Mouse (Mus musculus): ENCODE data around the gene Dzip1l. TPM values are rescaled to one million over a fixed set of nuclear protein-coding genes. Genes with fewer than 3 reads are reported as not detected.

The Dzip1l gene
- polyA plus RNA-seq, 1 experiment: 13.5 TPM

DNA sequence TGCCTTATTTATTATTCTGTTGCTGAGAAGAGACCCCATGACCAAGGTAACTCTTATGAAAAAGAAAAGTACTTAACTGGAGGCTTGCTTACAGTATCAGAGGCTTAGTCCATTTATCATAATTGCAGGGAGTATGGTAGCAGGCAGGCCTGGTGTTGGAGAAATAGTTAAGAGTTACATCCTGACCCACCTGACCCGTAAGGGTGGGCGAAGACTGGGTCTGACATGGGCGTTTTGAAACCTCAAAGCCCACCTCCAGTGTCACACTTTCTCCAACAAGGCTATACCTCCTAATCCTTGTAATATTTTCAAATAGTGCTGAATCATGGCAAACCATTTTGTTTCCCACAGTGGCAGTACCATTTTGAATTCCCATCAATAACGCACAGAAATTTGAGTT, 715 bp upstream of the Dzip1l start:
- Histone ChIP-seq H3K4me3 (ENCODE audit: low read depth, low read length) (no peak overlapping the region), H3K27ac (ENCODE audit: insufficient read depth, low read length) (no peak overlapping the region), H3K4me1 (ENCODE audit: control insufficient read depth, insufficient read depth, low read length) (no peaks in the 10 kb centered on the region), H3K36me3 (ENCODE audit: control insufficient read depth, insufficient read depth, low read length, poor library complexity, severe bottlenecking) (no peaks in the 10 kb centered on the region), H3K9me3 (replicated peaks; ENCODE audit: control insufficient read depth, insufficient read depth, low read length, poor library complexity, severe bottlenecking) (no peaks in the 10 kb centered on the region), H3K9ac (ENCODE audit: low read depth, poor library complexity, severe bottlenecking) (no peak overlapping the region), H3K27me3 (ENCODE audit: control insufficient read depth, insufficient read depth, low read length, poor library complexity, severe bottlenecking) (no peaks in the 10 kb centered on the region)
- no peak for TF ChIP-seq CTCF (IDR thresholded peaks at IDR 0.05; ENCODE audit: low read depth, low read length)
- TF ChIP-seq EP300 (IDR thresholded peaks at IDR 0.05; ENCODE audit: insufficient read depth, low read depth, low read length): no peak
- TF ChIP-seq POLR2A (IDR thresholded peaks at IDR 0.05; ENCODE audit: insufficient read depth, low read length): no peak

DNA sequence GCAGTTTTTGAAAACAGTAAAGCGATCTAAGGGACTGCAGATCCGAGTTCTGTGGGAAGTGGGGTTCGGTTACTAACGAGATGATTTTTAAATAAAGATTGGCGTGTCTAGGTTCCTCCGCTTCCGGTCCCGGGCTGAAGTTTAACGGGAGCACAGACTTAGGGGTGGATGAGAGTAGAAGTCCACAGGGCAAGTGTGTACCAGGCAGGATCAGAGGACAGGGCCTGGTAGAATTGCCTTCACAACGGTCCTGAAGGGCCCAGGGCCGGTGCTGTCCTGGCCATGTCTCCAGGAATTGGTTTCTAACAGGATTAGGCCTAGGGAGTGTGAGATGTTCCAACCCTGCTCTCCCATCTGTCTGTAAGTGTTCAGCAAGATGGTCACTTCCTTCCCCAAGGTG, 775 bp downstream of the Dzip1l start:
- H3K9ac ChIP-seq (ENCODE audit: low read depth, poor library complexity, severe bottlenecking): peak overlapping the region; percentile 84
- no peaks in the 10 kb centered on the region for H3K36me3 ChIP-seq (ENCODE audit: control insufficient read depth, insufficient read depth, low read length, poor library complexity, severe bottlenecking)
- no peaks in the 10 kb centered on the region for H3K9me3 ChIP-seq (replicated peaks; ENCODE audit: control insufficient read depth, insufficient read depth, low read length, poor library complexity, severe bottlenecking)
- H3K4me1 ChIP-seq (ENCODE audit: control insufficient read depth, insufficient read depth, low read length): no peaks in the 10 kb centered on the region
- no peak overlapping the region for H3K27ac ChIP-seq (ENCODE audit: insufficient read depth, low read length)
- no peak for TF ChIP-seq POLR2A (IDR thresholded peaks at IDR 0.05; ENCODE audit: insufficient read depth, low read length)
- TF ChIP-seq EP300 (IDR thresholded peaks at IDR 0.05; ENCODE audit: insufficient read depth, low read depth, low read length): no peak
- no peak for TF ChIP-seq CTCF (IDR thresholded peaks at IDR 0.05; ENCODE audit: low read depth, low read length)
- no peaks in the 10 kb centered on the region for H3K27me3 ChIP-seq (ENCODE audit: control insufficient read depth, insufficient read depth, low read length, poor library complexity, severe bottlenecking)
- H3K4me3 ChIP-seq (ENCODE audit: low read depth, low read length): peak overlapping the region; percentile 90

DNA sequence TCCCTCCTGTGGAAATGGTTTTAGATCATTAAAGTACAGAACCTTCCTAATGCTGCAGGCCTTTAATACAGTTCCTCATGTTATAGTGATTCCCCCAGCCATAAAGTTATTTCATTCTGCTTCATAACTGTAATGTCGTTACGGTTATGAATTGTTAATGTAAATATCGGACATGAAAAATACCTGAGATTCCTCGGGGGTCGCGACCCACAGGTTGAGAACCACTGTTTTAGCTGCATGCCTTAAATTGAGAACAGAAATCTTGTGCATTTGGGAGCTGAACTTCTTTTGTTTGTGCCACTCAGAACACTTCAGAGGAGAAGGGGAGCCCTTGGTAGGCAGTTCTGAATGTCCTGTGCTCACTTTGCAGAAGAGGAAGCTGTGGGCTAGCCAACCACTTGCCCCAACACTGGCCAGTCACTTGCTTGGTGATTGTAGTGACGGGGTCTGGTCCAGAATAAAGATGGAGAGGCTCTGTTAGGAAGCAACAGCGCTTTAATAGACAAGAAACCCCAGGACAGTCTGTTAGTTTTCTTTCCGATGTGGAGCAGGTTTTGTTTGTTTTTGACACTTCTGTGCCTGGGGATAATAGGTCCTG, 1.3 kb downstream of the Dzip1l start:
- Histone ChIP-seq H3K9ac (ENCODE audit: low read depth, poor library complexity, severe bottlenecking) (peak overlapping the region; percentile 84), H3K4me1 (ENCODE audit: control insufficient read depth, insufficient read depth, low read length) (no peaks in the 10 kb centered on the region), H3K9me3 (replicated peaks; ENCODE audit: control insufficient read depth, insufficient read depth, low read length, poor library complexity, severe bottlenecking) (no peaks in the 10 kb centered on the region), H3K4me3 (ENCODE audit: low read depth, low read length) (peak overlapping the region; percentile 90), H3K27ac (ENCODE audit: insufficient read depth, low read length) (no peak overlapping the region), H3K27me3 (ENCODE audit: control insufficient read depth, insufficient read depth, low read length, poor library complexity, severe bottlenecking) (no peaks in the 10 kb centered on the region), H3K36me3 (ENCODE audit: control insufficient read depth, insufficient read depth, low read length, poor library complexity, severe bottlenecking) (no peaks in the 10 kb centered on the region)
- TF ChIP-seq EP300 (IDR thresholded peaks at IDR 0.05; ENCODE audit: insufficient read depth, low read depth, low read length) (no peak), CTCF (IDR thresholded peaks at IDR 0.05; ENCODE audit: low read depth, low read length) (no peak), POLR2A (IDR thresholded peaks at IDR 0.05; ENCODE audit: insufficient read depth, low read length) (no peak)

DNA sequence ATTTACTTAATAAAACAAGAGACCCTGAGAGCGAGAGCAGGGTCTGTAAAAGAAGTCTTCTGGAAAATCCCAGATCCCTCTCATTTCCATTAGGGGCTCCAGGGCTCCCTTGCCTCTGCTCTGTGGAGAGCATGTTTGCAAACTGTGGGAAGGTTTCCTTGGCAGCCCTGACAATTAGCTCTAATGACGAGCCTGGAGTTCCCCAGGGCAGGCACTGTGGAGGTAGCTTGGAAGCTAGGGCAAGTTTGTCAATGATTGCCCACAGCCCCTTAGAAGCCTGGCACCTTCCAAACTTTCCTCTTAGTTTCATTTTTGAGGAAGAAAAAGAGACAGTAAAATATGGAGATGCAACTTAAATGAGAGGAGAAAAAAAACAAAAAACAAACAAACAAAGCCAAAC, 2.5 kb downstream of the Dzip1l start:
- H3K4me3 ChIP-seq (ENCODE audit: low read depth, low read length): no peak overlapping the region
- H3K9ac ChIP-seq (ENCODE audit: low read depth, poor library complexity, severe bottlenecking): no peak overlapping the region
- H3K4me1 ChIP-seq (ENCODE audit: control insufficient read depth, insufficient read depth, low read length): no peaks in the 10 kb centered on the region
- H3K27ac ChIP-seq (ENCODE audit: insufficient read depth, low read length): no peak overlapping the region
- no peaks in the 10 kb centered on the region for H3K27me3 ChIP-seq (ENCODE audit: control insufficient read depth, insufficient read depth, low read length, poor library complexity, severe bottlenecking)
- H3K9me3 ChIP-seq (replicated peaks; ENCODE audit: control insufficient read depth, insufficient read depth, low read length, poor library complexity, severe bottlenecking): no peaks in the 10 kb centered on the region
- H3K36me3 ChIP-seq (ENCODE audit: control insufficient read depth, insufficient read depth, low read length, poor library complexity, severe bottlenecking): no peaks in the 10 kb centered on the region
- TF ChIP-seq CTCF (IDR thresholded peaks at IDR 0.05; ENCODE audit: low read depth, low read length) (no peak), EP300 (IDR thresholded peaks at IDR 0.05; ENCODE audit: insufficient read depth, low read depth, low read length) (no peak), POLR2A (IDR thresholded peaks at IDR 0.05; ENCODE audit: insufficient read depth, low read length) (no peak)

DNA sequence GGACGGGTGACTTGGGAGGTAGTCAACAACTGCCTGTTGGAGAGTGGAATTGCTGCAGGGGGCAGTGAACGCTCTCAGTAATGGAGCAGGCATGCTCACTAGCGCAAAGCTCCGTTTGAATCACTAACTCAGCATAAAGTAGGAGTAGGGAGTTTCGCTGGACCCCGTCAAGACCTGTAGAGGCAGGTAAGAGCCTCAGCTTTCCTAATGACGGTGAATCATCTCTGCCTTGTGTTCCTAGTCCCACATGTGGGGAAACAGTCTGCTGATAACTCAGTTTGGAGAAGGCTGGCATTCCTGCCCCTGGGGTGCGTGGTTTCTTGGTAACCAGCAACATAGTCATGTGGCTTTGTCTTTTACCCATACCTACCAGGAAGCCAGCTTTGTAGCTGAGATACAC, 3.0 kb downstream of the Dzip1l start:
- Histone ChIP-seq H3K27ac (ENCODE audit: insufficient read depth, low read length) (no peak overlapping the region), H3K27me3 (ENCODE audit: control insufficient read depth, insufficient read depth, low read length, poor library complexity, severe bottlenecking) (no peaks in the 10 kb centered on the region), H3K9me3 (replicated peaks; ENCODE audit: control insufficient read depth, insufficient read depth, low read length, poor library complexity, severe bottlenecking) (no peaks in the 10 kb centered on the region), H3K36me3 (ENCODE audit: control insufficient read depth, insufficient read depth, low read length, poor library complexity, severe bottlenecking) (no peaks in the 10 kb centered on the region), H3K9ac (ENCODE audit: low read depth, poor library complexity, severe bottlenecking) (no peak overlapping the region), H3K4me1 (ENCODE audit: control insufficient read depth, insufficient read depth, low read length) (no peaks in the 10 kb centered on the region), H3K4me3 (ENCODE audit: low read depth, low read length) (no peak overlapping the region)
- TF ChIP-seq EP300 (IDR thresholded peaks at IDR 0.05; ENCODE audit: insufficient read depth, low read depth, low read length) (no peak), POLR2A (IDR thresholded peaks at IDR 0.05; ENCODE audit: insufficient read depth, low read length) (no peak), CTCF (IDR thresholded peaks at IDR 0.05; ENCODE audit: low read depth, low read length) (no peak)

DNA sequence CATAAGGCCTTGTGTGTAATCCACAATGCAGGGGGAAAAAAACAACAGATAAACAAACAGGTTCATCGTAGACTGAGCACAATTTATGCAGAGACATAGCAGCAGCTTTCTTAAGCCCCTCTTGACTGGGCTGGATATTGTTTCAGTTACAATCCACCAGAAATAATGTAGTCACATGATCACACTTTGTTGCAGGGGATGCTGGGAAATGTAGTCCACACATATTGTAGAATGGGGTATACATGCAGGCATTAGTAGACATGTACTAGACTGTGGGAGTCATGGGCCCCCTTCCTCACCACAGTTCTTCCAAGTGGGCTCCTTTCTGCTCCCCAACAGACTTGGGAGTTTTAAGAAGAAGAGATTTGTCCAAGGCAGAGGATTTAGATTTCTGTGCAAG, 7.5 kb downstream of the Dzip1l start:
- H3K4me3 ChIP-seq (ENCODE audit: low read depth, low read length): no peak overlapping the region
- no peak overlapping the region for H3K27ac ChIP-seq (ENCODE audit: insufficient read depth, low read length)
- H3K36me3 ChIP-seq (ENCODE audit: control insufficient read depth, insufficient read depth, low read length, poor library complexity, severe bottlenecking): no peaks in the 10 kb centered on the region
- no peaks in the 10 kb centered on the region for H3K9me3 ChIP-seq (replicated peaks; ENCODE audit: control insufficient read depth, insufficient read depth, low read length, poor library complexity, severe bottlenecking)
- TF ChIP-seq EP300 (IDR thresholded peaks at IDR 0.05; ENCODE audit: insufficient read depth, low read depth, low read length) (no peak), CTCF (IDR thresholded peaks at IDR 0.05; ENCODE audit: low read depth, low read length) (no peak), POLR2A (IDR thresholded peaks at IDR 0.05; ENCODE audit: insufficient read depth, low read length) (no peak)
- no peaks in the 10 kb centered on the region for H3K27me3 ChIP-seq (ENCODE audit: control insufficient read depth, insufficient read depth, low read length, poor library complexity, severe bottlenecking)
- H3K4me1 ChIP-seq (ENCODE audit: control insufficient read depth, insufficient read depth, low read length): no peaks in the 10 kb centered on the region
- no peak overlapping the region for H3K9ac ChIP-seq (ENCODE audit: low read depth, poor library complexity, severe bottlenecking)

Measured in ES-Bruce4 (cell line).